Mouse (Mus musculus): Measurements from ENCODE around the gene Rxra.

The Rxra gene

DNA sequence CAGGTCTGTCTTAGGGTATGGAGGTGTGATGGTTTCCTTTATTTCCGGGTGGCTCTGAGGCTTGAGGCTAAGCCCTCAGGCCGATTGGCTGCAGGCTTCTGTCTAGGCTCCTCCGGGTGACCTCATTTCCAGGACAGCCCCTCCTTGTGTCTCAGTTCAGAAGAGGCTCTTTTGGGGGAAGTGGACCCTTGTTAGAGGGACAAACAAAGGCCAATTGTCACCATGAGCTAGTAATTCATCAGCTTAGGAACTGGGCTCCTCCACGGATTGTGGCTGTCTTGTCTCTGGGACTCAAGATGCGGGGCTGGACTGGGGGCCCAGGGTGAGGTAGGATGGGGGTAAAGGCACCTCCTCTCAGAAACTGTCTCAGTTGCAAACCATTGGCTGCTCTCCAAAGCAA, 5.5 kb upstream of the Rxra start:
- no peak for DNase-seq (ENCODE audit: low spot score)

DNA sequence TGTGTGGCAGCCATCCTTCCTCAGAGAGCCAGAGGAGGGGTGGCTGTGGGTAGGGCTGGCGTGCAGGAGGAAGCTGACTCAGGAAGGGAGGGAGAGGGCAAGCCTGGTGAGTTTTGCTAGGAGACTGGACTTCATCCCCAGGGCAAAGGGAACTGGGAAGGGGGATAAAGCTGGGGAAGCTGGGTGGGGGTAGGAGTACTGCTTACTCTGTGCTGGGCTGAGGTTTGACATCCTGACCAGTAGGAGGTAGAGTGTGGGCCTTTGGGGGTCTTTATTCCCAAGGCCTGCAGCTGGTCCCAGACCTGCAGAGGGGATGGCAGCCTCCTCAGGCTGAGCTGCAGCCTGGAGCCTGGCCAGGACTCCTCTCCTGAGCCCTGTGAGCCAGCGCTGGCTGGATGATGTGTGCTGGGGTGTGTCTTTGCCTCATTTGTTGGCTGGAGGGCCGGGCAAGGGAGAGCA, 4.6 kb upstream of the Rxra start:
- no peak for DNase-seq (ENCODE audit: low spot score)

DNA sequence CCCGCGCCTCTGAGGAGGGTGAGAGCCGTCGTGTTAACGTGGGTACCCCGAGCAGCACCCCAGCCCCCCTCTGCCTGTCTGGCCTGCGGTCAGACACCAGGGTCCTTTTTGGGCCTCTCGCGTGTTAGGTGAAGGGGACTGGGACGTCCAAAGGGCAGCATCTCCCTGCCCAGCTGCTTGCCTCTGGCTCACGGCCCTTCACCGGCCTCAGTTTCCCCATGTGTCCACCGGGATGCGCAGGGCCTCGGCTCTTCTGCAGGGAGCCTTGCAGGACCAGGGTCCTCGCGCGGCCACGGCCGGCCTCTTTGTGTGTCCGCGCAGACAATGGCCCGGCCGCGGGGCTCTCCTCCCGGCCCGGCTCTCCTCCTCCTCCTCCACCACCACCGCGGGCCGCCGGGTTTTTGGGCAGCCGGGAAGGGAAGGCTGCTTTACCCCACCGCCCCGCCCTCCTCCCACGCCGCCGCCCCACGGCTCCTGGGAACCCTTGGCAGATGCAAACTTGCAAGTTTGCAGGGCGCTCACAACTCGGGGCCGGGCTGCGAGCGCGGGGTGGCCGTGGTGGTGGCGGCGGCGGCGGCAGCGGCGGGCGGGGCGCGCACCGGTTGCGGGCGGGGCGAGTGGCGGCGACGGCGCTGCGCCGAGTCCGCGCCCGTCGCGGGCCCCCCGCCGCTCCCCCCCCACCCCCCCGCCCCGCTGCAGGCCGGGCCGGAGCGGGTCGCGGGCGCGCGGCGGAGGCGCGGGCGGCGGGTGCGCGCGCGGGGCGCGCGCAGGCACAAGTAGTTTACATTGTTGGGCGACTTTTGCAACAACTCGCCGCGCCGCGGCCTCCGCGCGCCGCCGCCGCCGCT, 462 bp downstream of the Rxra start:
- DNase-seq (ENCODE audit: low spot score) = peak; percentile 74

DNA sequence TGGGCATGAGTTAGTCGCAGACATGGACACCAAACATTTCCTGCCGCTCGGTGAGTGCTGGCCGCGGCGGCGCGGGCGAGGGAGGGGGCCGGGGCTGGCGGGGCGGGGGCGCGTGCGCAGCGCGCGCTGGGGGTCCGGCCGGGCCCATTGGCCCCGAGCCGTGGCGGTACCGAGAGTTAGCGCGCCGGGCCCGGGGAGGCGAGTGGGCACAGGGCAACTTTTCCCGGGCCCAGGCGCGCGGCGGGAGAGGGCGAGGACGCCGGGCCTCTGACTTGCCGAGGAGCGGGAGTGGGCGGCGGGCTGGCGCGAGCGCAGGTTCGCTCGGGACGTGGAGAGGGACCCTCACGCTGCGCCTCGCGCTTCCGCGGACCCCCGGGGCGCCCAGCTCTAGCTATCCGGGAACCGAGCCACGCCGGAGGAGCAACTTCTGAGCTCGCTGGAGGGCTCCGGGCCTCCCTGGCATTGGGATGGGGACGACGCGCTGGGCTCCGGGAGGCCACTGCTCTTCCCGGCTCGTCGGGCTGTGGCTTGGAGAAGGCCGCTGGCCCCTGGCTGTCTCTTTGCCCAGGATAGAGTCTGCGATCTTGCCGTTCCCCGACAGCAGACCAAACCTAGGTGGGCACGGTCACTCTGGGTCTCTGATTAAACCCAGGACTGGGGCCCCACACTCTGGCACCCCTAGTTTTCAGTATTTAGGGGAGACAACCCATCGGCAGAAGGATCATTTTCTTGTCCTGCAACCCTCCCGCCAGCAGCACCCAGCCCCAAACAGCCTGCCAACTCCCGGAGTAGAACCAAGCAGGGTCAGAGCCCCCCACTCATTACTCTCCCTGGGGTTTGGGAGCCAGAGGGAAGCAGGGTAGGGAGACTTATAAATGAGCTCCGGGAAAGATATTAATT, 1.4 kb downstream of the Rxra start:
- peak; percentile 50 for DNase-seq (ENCODE audit: low spot score)

DNA sequence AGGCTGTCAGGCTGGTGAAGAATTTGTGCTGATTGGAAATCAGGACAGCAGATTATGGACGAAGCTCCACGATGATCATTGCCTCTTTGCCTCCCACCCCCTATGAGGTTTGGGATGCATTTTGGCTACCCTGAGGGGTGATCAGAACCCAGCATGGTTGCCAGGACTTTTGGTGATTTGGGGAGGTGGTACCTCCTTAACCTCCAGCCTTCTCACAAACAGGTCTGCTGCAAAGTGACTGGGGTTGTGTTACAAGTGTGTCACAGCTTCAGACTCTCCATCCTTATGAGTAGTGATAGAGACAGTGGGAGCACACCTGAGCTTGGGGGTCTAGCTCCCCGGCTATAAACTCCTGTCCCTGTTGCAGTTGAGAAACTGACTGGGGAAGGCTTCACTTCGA, 2.1 kb downstream of the Rxra start:
- no peak for DNase-seq (ENCODE audit: low spot score)

DNA sequence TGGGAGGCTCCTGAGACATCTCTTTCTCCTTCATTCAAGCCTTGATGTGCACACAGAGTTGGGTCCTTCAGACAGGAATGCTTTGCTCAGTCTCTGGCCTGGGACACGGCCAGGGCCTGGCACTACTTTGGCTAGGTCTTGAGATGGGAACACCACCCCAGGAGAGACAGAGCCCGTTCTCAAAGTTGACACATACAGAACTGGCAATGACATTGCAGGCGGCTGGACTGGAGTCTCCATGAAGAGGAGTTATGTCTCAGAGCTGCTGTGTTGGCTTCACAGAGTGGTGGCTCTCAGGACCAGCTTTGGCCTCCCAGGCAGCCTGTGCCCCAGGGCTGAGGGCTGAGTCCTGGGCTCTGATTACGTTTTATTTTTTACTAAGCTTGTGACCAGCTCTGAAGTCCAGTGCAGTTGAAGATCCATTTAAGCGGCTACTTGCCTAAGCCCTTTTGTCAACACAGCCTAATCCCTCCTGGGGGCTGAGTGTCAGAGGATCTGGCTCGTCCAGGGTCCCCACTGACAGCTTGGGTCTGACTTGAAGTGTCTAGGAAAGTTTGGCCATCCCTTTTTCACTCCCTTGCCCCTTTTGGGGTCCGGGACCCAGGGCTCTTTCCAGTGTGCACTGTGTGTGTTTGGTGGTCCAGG, 2.7 kb downstream of the Rxra start:
- no peak for DNase-seq (ENCODE audit: low spot score)

DNA sequence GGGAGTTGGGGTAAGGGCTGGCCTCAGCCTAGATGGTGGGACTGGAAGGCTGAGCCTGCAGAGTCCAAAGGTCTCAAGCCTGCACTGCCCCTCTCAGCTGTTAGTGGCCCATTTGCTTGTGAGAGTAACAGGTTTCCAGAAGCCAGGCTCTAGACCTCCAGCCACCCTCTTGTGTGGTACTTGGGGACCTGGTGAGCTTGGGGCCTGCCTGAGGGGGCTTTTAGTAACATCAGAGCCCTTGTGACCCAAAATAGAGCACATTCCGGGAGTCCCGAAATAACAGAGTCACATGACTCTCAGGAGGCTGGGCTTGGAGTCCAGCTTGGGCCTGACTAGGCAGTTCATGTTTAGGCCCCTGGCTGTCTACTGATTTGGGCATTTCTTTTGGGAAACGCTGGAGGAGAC, 3.4 kb downstream of the Rxra start:
- DNase-seq (ENCODE audit: low spot score) = no peak

DNA sequence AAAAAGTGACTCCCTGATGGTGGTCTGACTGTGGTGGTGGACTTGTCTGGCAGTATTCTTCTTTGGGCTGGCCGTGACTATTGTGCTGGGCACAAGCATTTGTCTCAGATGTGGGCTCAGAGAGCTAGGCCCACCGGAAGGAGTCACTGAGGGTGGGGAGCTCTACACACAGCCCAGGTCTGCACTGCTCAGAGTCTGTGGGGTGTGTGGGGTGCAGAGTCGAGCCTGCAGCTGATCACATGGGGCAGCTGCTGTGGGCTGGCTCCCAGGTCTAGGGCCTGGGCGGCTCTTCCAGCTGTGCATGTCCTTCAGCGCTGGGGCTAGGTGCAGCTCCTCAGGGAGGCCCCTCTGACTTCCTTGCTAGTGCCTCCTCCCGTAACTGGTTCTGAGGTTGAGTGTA, 3.8 kb downstream of the Rxra start:
- DNase-seq (ENCODE audit: low spot score) = no peak

DNA sequence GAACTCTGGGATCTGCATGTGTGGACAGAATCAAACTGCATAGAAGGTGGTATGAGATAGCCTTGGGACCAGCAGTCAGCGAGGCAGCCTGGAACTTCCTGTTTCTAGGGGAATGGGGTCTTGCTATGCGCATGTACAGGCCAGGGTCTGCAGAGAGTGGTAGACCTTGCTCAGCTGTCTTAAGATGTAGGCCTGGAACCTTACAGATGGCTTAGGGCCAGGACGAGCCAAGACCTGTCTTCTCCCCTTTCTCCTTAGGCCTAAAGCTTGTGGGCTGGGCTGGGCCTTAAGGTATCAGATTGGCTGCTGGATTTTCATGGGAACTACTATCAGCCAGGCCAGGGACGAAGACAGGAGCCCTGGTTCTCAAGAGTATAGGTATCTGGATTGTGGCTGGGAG, 4.4 kb downstream of the Rxra start:
- no peak for DNase-seq (ENCODE audit: low spot score)

DNA sequence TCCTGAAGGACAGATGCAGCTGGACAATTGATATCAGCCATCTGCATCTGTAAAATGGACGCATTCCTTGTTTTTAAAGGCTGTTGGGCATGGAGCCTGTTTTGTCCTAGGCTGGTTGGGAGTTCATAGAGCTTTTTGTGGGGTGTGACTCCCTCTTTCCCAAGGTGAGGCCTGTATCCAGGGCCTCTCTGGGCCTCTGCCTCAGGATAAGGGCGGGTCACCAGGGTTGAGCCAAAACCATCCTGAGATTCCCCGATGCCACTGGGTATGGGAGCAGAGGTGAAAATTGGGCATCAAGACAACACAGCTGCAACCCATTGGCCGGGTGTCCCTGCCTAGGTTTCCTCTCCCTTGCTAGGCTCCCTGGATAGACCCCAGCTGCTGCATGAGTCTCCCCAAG, 5.2 kb downstream of the Rxra start:
- DNase-seq (ENCODE audit: low spot score) = no peak

DNA sequence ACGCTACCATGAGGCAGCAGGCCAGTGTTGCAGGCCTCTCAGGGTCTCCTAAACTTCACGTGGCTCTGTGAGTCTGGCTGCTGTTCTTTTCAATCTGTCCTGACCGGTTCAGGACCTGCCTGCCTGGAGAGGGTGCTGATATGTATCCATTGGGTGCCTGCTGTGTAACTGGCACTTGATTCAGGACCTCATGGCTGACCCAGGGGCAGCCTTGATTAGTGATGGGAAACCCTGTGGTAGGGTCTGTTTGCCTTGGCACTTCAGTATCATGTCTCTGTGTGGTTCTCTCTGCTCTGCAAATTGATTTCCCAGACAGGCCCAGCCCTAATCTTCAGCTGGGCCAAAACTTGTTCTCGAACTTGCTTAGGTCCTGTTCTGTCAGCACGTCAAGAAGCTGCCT, 5.9 kb downstream of the Rxra start:
- DNase-seq (ENCODE audit: low spot score) = no peak

DNA sequence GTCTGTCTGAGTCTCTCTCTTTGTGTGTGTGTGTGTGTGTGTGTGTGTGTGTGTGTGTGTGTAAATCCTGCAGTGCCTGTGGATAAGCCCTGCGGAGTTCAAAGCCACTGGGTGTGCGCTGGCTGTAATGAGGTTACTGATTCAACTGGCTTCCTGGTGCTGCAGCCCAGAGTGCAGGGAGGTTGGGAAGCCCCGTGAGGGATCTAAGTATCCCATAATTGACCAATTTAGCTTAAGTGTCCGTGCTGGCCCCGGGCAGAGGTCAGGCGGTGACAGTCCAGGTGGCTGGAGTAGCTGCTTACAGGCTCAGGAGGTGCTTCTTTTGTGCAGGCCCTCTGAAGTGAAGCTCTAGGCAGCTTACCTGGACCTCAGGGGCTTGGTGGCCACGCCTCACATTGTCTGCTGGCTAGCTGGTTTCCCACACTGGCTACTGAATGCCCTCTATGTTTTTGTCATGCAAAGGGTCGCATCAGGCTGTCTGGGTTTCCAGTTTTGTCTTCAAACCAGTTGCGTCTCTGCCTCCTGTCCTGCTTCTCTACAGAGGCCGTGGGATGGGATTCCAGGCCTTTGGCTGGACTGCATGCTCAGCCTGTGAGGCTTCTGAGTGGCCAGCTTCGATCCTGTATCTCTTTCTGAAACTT, 7.9 kb downstream of the Rxra start:
- no peak for DNase-seq (ENCODE audit: low spot score)

DNA sequence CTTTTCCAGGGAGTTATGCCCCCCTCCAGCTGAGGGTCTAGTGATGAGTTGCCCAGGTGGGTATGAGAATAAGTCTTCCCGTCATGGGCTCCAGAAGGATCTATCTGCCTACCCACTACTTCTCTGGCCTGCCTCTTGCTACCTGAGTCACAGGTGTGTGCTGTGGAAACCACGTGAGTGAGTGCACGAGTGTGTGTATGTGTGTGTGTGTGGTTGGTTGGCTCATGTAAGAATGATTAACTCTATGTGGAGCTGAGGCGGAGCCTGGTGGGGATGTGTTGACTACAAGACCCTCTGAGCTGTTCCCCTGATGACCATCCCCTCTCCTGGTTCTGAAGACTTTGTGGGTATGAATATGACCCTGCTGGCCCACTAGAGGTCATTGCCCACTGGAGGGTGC, 9.7 kb downstream of the Rxra start:
- DNase-seq (ENCODE audit: low spot score) = no peak

DNA sequence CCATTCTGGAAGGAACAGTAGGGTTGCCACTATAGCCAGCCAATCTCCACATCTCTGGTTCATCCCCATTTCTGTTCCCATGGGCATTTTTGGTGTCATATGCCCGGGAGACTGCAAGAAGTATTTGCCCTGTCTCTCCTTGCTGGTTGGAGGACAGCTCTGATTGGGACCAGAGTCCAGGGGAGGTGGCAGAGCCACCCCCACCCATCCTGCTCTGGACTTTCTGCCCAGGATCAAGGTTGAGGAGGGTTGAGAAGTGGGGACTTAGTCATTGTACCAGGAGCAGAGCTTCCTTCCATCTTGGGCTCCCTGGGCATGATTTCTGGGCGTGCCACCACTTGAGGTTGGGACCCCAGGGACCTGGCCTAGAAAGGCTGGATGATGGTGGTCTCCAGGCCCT, 10.1 kb downstream of the Rxra start:
- no peak for DNase-seq (ENCODE audit: low spot score)

DNA sequence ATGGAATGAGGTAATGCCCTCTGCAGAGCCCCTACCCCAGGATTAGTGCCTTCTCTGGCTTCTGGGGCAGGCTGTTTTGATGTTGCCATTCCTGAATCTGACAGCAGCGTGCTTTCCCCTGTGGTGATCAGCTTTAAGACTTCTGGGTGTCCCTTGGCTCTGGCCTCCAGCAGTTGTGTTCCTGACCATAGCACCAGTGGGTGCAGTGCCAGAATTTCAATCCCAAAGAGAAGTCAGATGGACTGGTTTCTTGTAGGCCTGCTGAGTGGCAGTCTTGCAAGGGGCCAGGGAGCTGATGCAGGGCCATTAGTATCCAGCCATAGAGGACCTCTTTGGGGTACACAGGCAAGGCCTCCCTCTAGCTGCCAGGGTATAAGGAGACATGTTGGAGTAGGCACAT, 10.8 kb downstream of the Rxra start:
- no peak for DNase-seq (ENCODE audit: low spot score)

DNA sequence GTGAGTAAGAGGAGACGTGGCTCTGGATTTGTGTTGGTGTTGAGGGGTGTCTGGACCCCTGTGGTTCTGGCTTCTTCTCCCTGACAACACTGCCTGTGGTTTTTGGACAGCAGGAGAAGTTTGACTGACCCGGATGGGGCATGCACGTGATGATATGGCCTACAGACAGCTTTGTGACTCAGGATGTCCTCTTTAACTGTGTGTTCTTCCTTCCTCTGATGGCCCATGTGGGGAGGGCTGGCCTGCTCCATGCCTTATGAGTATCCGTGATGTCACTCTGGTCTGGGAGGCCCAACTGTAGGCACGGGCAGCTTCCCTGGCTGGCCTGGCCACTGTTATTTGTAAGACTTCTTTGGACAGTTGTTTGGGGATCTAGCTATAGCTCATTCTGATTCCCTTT, 11.7 kb downstream of the Rxra start:
- no peak for DNase-seq (ENCODE audit: low spot score)

DNA sequence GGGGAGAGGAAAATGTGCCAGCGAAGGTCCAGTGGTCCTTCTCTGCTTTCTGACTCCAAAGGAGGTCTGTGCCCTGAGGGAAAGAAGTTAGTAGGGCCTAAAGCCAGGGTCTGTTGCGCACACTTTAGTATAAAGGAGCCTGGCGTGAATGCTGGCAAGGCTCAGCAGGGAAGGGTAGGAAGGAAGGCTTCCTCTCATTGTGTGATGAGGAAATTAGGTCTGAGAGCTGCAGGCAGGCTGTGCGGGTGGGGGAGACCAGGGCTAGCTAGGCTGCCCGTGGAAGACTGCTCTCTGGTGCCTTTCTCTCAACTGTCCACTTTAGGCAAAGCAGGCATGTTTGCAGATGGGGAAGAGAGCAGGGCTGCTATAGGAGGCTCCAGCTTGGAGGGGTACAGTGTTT, 14.5 kb downstream of the Rxra start:
- no peak for DNase-seq (ENCODE audit: low spot score)

DNA sequence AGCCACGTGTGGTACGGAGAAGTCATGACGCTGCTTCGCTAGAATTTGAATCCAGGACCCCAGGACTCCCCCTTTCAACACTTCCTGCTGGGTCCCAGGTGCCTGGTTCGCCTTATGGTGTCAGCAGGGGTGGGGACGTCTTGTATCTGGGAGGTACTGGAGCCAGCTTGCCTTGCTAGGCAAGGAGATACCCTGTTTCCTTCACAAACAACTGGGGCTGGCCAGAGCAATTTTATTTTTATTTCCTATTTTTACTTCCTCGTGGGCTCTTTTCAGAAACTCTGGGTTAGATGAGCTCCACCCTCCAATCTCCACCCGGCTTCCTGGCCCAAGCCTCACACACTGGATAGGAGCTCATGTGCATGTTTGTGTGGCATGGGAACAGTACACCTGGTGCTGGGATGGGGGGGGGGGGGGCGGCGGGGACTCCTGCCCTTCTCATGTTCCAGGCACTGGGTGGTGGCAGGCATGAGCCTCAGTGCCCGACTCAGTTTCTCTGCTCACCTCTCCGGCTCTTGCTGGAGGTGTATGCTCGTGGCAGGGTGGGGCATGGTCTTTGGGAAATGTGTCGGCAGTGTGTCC, 15.0 kb downstream of the Rxra start:
- no peak for DNase-seq (ENCODE audit: low spot score)

DNA sequence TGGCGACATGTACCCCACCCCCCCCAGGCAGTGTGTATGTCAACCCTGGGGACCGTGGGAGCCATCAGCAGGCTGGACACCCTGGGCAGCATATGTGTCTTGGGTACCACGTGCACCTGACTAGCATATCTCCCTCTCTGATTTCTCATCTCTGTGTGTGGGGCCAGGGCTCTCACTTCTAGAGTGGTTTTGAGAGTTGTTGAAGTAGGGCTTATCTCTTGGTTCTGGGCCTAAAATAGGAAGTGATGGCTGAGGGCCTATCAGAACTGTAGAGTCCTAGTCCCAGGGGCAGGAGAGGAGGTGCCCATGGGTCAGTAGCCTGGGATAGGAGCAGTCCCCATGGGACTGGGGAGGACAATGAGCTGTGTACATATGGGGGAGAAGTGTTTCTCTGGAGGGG, 16.4 kb downstream of the Rxra start:
- no peak for DNase-seq (ENCODE audit: low spot score)

DNA sequence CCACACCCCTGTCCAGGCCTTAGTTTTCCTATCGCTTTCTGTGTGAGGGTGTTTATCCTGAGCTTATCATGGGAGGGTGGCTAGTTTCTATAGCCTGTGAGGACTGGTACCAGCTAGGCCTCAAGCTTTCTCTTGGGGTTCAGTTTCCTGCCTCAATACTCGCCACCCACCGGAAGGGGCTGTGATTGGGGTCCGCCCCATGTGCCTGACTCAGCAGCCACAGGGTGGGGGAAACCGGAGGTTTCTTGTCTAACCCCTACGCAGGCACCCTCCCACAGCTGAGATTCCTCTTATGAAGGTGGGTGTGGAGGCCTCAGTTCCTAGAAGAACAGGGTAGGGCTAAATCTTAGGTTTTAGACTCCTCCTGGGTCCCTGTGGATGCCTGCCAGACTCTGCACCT, 17.4 kb downstream of the Rxra start:
- no peak for DNase-seq (ENCODE audit: low spot score)

DNA sequence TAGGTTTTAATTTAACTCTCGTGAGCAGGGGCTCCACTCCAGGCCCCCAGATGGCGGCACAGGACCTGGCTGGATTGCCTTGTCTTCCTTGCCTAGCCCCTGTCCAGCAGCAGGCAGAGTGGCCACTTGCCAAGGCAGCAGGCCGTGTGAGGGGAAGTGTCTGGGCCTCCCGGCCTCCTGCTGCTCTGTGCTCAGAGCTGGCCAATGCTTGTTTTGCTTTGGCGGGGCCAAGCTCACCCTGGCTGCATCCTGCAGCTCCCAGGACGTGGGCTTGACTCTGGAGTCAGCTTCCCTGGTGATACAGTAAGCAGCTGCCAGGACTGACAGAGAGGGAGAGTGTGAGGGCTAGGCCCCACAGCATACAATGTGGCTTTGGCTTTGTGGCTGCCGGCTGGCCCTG, 23.3 kb downstream of the Rxra start:
- DNase-seq (ENCODE audit: low spot score) = peak; percentile 75

DNA sequence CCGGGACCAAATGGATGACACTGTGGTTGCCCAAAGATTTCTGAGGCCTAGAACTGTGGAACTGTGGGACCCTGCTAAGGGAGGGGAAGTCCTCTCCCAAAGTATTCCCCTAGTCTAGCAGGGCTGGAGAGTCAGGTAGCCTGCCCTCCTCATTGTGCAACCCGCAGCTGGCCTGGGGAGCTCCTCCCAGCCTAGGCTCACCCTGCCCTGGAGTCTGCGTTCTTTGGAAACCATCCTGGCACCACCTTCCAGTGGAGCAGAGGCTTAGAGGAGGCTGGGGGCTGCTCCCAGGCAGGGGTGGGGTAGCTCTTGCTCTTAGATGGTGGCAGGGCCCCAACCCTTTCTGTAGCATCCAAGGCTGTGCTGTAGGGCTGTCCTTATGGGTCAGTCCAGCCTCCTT, 26.0 kb downstream of the Rxra start:
- no peak for DNase-seq (ENCODE audit: low spot score)
